Mouse (Mus musculus) 3T3-L1 (cell line): ENCODE data around the gene Schip1.

Experiments used
- DNase-seq: peaks from one replicate; pipeline ENCODE4 v3.0.0-alpha.2; 2015; ENCODE audit warnings: low read depth, low spot score

The Schip1 gene

GRCm38 (mm10) chr3:68269251-68269650, 204.6 kb downstream of the Schip1 start:
- no peak for DNase-seq

GRCm38 (mm10) chr3:68270246-68270645, 205.6 kb downstream of the Schip1 start:
- DNase-seq = no peak

GRCm38 (mm10) chr3:68271457-68271856, 206.9 kb downstream of the Schip1 start:
- no peak for DNase-seq

GRCm38 (mm10) chr3:68271881-68272280, 207.3 kb downstream of the Schip1 start:
- no peak for DNase-seq

GRCm38 (mm10) chr3:68282844-68283594, 218.4 kb downstream of the Schip1 start:
- no peak for DNase-seq

GRCm38 (mm10) chr3:68283595-68283991, 219.0 kb downstream of the Schip1 start:
- DNase-seq = no peak

- no peak for DNase-seq
Measured at GRCm38 (mm10) chr3:68284500-68284899, 219.9 kb downstream of the Schip1 start.

GRCm38 (mm10) chr3:68296752-68297151, 232.2 kb downstream of the Schip1 start:
- DNase-seq = no peak

GRCm38 (mm10) chr3:68305647-68306046, 241.0 kb downstream of the Schip1 start:
- no peak for DNase-seq

- no peak for DNase-seq
Measured at GRCm38 (mm10) chr3:68306726-68307125, 242.1 kb downstream of the Schip1 start.

GRCm38 (mm10) chr3:68325575-68325974, 261.0 kb downstream of the Schip1 start:
- no peak for DNase-seq

GRCm38 (mm10) chr3:68332515-68332914, 267.9 kb downstream of the Schip1 start:
- no peak for DNase-seq

- DNase-seq = no peak
Measured at GRCm38 (mm10) chr3:68335501-68335900, 270.9 kb downstream of the Schip1 start.

- no peak for DNase-seq
Measured at GRCm38 (mm10) chr3:68350624-68351023, 286.0 kb downstream of the Schip1 start.

GRCm38 (mm10) chr3:68351461-68351860, 286.9 kb downstream of the Schip1 start:
- no peak for DNase-seq

GRCm38 (mm10) chr3:68352961-68353360, 288.4 kb downstream of the Schip1 start:
- no peak for DNase-seq

GRCm38 (mm10) chr3:68353492-68353891, 288.9 kb downstream of the Schip1 start:
- DNase-seq = no peak

- DNase-seq = no peak
Measured at GRCm38 (mm10) chr3:68356516-68356915, 291.9 kb downstream of the Schip1 start.

GRCm38 (mm10) chr3:68368029-68368428, 303.4 kb downstream of the Schip1 start:
- no peak for DNase-seq

- DNase-seq = no peak
Measured at GRCm38 (mm10) chr3:68372925-68373324, 308.3 kb downstream of the Schip1 start.

GRCm38 (mm10) chr3:68375100-68375508, 310.5 kb downstream of the Schip1 start:
- no peak for DNase-seq

- DNase-seq = no peak
Measured at GRCm38 (mm10) chr3:68377452-68378198, 313.0 kb downstream of the Schip1 start.

GRCm38 (mm10) chr3:68378799-68379198, 314.2 kb downstream of the Schip1 start:
- no peak for DNase-seq
